Mouse (Mus musculus) stomach, postnatal 0 days (tissue): Measurements from ENCODE around the gene Gm10354. TPM values are rescaled to one million over a fixed set of nuclear protein-coding genes. Genes with fewer than 3 reads are reported as not detected.
A peak's percentile ranks its signal among the peaks of the same experiment; 100 is the strongest.
"Not testable (repeated sequence)": the region's sequence is repeated elsewhere in the genome, so short reads cannot be mapped to it uniquely, and the experiment has no call there.

Experiments used
- ATAC-seq: fragments of 200-750 bp; cut with Nextera tagmentation; 2 replicates; pipeline ENCODE4 v1.8.0; 2017; ENCODE audit not compliant: low FRiP score, low TSS enrichment
- DNase-seq: peaks from one replicate; pipeline ENCODE4 v3.0.0-alpha.2; 2016; ENCODE audit warnings: low spot score
- H3K27ac ChIP-seq: fragments of 300-500 bp; sonication (generic); replicated peaks from 2 replicates; pipeline ENCODE4 v1.5.1; 2014; ENCODE audit warnings: mild to moderate bottlenecking, control low read depth
- H3K27me3 ChIP-seq: fragments of 300-500 bp; sonication (generic); 2 replicates; pipeline ENCODE4 v1.6.1; 2014; ENCODE audit warnings: low read length; ENCODE audit not compliant: control insufficient read depth, insufficient read depth
- H3K36me3 ChIP-seq: fragments of 300-500 bp; sonication (generic); 2 replicates; pipeline ENCODE4 v1.6.1; 2014; ENCODE audit warnings: low read length, mixed read lengths; ENCODE audit not compliant: control insufficient read depth, insufficient read depth
- H3K4me1 ChIP-seq: fragments of 300-500 bp; sonication (generic); replicated peaks from 2 replicates; pipeline ENCODE4 v1.6.1; 2014; ENCODE audit warnings: antibody characterized with exemption; ENCODE audit not compliant: control insufficient read depth, insufficient read depth
- H3K4me2 ChIP-seq: fragments of 300-500 bp; sonication (generic); replicated peaks from 2 replicates; pipeline ENCODE4 v1.6.1; 2014; ENCODE audit warnings: low read depth, mild to moderate bottlenecking, control low read depth, moderate library complexity
- H3K4me3 ChIP-seq: fragments of 300-500 bp; sonication (generic); 2 replicates; pipeline ENCODE4 v1.5.1; 2014; ENCODE audit warnings: low read depth, low read length, control low read depth
- H3K9ac ChIP-seq: fragments of 300-500 bp; sonication (generic); 2 replicates; pipeline ENCODE4 v1.6.1; 2014; ENCODE audit warnings: mild to moderate bottlenecking, low read length, control low read depth, mixed read lengths
- H3K9me3 ChIP-seq: fragments of 300-500 bp; sonication (generic); 2 replicates; pipeline ENCODE4 v1.6.1; 2016; ENCODE audit warnings: low read length; ENCODE audit not compliant: control insufficient read depth
- WGBS: fragments of 180-500 bp; shearing (Covaris S2); extraction: QIAGEN DNeasy Blood & Tissue Kit; methylation state at CpG from one replicate; pipeline ENCODE4 v1.1.7; 2014; 5-methylcytosine and 5-hydroxymethylcytosine counted together
- polyA plus RNA-seq: library from polyadenylated mRNA; unstranded; fragments of >200 nt; fragmentation: Nextera tagmentation; extraction: Ambion mirVana; gene quantifications from 2 replicates; pipeline ENCODE4 v1.2.1, GENCODE M21; 2015

Gm10354 gene
- polyA plus RNA-seq, result not detected in 2 replicates

- not testable (repeated sequence) for ATAC-seq, H3K4me2 ChIP-seq, H3K4me3 ChIP-seq, H3K9me3 ChIP-seq, H3K27ac ChIP-seq, H3K4me1 ChIP-seq, DNase-seq, H3K9ac ChIP-seq, H3K36me3 ChIP-seq, H3K27me3 ChIP-seq
- no CpG with 5 or more reads among the region's 1 CpGs for WGBS
Observed at GRCm38 (mm10) chr5:14978835-14979234, at the start of gene Gm10354. TSS of gene Gm10354 (minus strand) at chr5:14978935.

GRCm38 (mm10) chr5:15024316-15024715, 45.6 kb upstream of the Gm10354 start:
- DNase-seq, ATAC-seq, H3K27me3 ChIP-seq, H3K36me3 ChIP-seq, H3K4me1 ChIP-seq, H3K9ac ChIP-seq, H3K4me3 ChIP-seq, H3K27ac ChIP-seq, H3K4me2 ChIP-seq, H3K9me3 ChIP-seq: not testable (repeated sequence)
- WGBS, result 90% methylated on average over 1 of the region's 1 CpGs

GRCm38 (mm10) chr5:15020067-15020466, 41.3 kb upstream of the Gm10354 start:
- H3K27me3 ChIP-seq, H3K4me1 ChIP-seq, ATAC-seq, DNase-seq, H3K4me2 ChIP-seq, H3K9ac ChIP-seq, H3K9me3 ChIP-seq, H3K4me3 ChIP-seq, H3K36me3 ChIP-seq, H3K27ac ChIP-seq: not testable (repeated sequence)
- 61% methylated on average over 2 of the region's 2 CpGs for WGBS

- H3K9me3 ChIP-seq, H3K27me3 ChIP-seq, H3K4me1 ChIP-seq, H3K4me2 ChIP-seq, H3K36me3 ChIP-seq, H3K27ac ChIP-seq, H3K9ac ChIP-seq, H3K4me3 ChIP-seq: not testable (repeated sequence)
- WGBS, result 83% methylated on average over 11 of the region's 11 CpGs
- 0 out of 2 replicates have a peak, but pooled peaks have one; percentile 42 for ATAC-seq
- peak; percentile 16 for DNase-seq
Observed at GRCm38 (mm10) chr5:15010639-15011582, 32.2 kb upstream of the Gm10354 start.

- not testable (repeated sequence) for DNase-seq
Observed at GRCm38 (mm10) chr5:15006907-15007306, 28.2 kb upstream of the Gm10354 start.

GRCm38 (mm10) chr5:15006288-15006687, 27.6 kb upstream of the Gm10354 start:
- not testable (repeated sequence) for DNase-seq
- 63% methylated on average over 3 of the region's 3 CpGs for whole genome bisulfite sequencing

More at GRCm38 (mm10) chr5:15006907-15007306, 28.2 kb upstream of the Gm10354 start:
- H3K9me3 ChIP-seq, H3K27me3 ChIP-seq, H3K9ac ChIP-seq, ATAC-seq, H3K27ac ChIP-seq, H3K4me1 ChIP-seq, H3K4me2 ChIP-seq, H3K36me3 ChIP-seq, H3K4me3 ChIP-seq: not testable (repeated sequence)
- WGBS, result 47% methylated on average over 3 of the region's 3 CpGs

GRCm38 (mm10) chr5:15005584-15005983, 26.8 kb upstream of the Gm10354 start:
- H3K27ac ChIP-seq, H3K27me3 ChIP-seq, H3K4me2 ChIP-seq, DNase-seq, H3K4me3 ChIP-seq, H3K9ac ChIP-seq, H3K9me3 ChIP-seq, H3K36me3 ChIP-seq, H3K4me1 ChIP-seq: not testable (repeated sequence)
- ATAC-seq, result peak; percentile 50
- WGBS, result 63% methylated on average over 2 of the region's 4 CpGs

More at GRCm38 (mm10) chr5:15006288-15006687, 27.6 kb upstream of the Gm10354 start:
- ATAC-seq, H3K4me2 ChIP-seq, H3K27ac ChIP-seq, H3K4me3 ChIP-seq, H3K36me3 ChIP-seq, H3K9me3 ChIP-seq, H3K27me3 ChIP-seq, H3K9ac ChIP-seq, H3K4me1 ChIP-seq: not testable (repeated sequence)

GRCm38 (mm10) chr5:15004569-15005562, 26.1 kb upstream of the Gm10354 start:
- not testable (repeated sequence) for H3K4me1 ChIP-seq, H3K27ac ChIP-seq, DNase-seq, H3K36me3 ChIP-seq, H3K27me3 ChIP-seq, H3K4me2 ChIP-seq, H3K9ac ChIP-seq, H3K4me3 ChIP-seq, H3K9me3 ChIP-seq
- 71% methylated on average over 5 of the region's 5 CpGs for WGBS
- ATAC-seq, result peak; percentile 85
